Mouse (Mus musculus): ENCODE data around the gene Iqcj. TPM values are rescaled to one million over a fixed set of nuclear protein-coding genes. Genes with fewer than 3 reads are reported as not detected.
"Not testable (repeated sequence)": the region's sequence is repeated elsewhere in the genome, so short reads cannot be mapped to it uniquely, and the experiment has no call there.

Iqcj gene
- polyA plus RNA-seq, 1 experiment from 2014 or later: 0.13 TPM

- Histone ChIP-seq H3K4me1 (no peaks in the 10 kb centered on the region), H3K9ac (no peak overlapping the region), H3K36me3 (no peaks in the 10 kb centered on the region), H3K27ac (no peak overlapping the region), H3K4me3 (no peak overlapping the region), H3K4me2 (replicated peaks) (no peak overlapping the region), H3K9me3 (no peaks in the 10 kb centered on the region), H3K27me3 (no peaks in the 10 kb centered on the region)
- 75% methylated on average over 4 of the region's 4 CpGs for WGBS
- no peak for ATAC-seq (ENCODE audit: insufficient number of reproducible peaks, insufficient read depth, low FRiP score, low TSS enrichment)
Measured at GRCm38 (mm10) chr3:68096724-68097431, 204.9 kb downstream of the Iqcj start.

- ATAC-seq (ENCODE audit: insufficient number of reproducible peaks, insufficient read depth, low FRiP score, low TSS enrichment); H3K4me3 ChIP-seq; H3K36me3 ChIP-seq; H3K4me1 ChIP-seq; H3K27me3 ChIP-seq; H3K9ac ChIP-seq; H3K9me3 ChIP-seq; H3K27ac ChIP-seq; H3K4me2 ChIP-seq (replicated peaks): not testable (repeated sequence)
- WGBS: 89% methylated on average over 6 of the region's 6 CpGs
Measured at GRCm38 (mm10) chr3:68099561-68099960, 207.5 kb downstream of the Iqcj start.

DNA sequence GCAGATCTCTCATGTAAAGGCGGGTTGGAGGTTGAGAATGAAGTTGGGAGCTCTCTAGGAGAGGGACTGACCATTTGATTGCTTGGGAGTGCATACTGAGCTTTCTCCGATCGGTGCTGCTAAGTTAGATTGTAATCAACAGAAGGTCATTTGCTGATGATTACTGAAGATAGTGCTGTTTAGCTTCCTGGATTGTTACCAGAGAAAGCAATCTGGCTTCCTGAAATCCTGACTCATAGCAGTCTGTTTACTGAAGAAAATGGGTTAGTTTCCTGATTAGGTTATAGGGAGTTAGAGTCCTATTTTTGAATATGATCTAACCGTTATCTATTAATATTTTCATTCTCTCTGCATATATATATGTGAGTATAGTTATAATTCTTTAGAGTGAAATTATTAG lies 209.3 kb downstream of the Iqcj start:
- Histone ChIP-seq H3K27ac (no peak overlapping the region), H3K36me3 (no peaks in the 10 kb centered on the region), H3K9ac (no peak overlapping the region), H3K4me1 (no peaks in the 10 kb centered on the region), H3K4me3 (no peak overlapping the region), H3K4me2 (replicated peaks) (no peak overlapping the region), H3K27me3 (no peaks in the 10 kb centered on the region), H3K9me3 (no peaks in the 10 kb centered on the region)
- 70% methylated on average over 4 of the region's 4 CpGs for WGBS
- no peak for ATAC-seq (ENCODE audit: insufficient number of reproducible peaks, insufficient read depth, low FRiP score, low TSS enrichment)

DNA sequence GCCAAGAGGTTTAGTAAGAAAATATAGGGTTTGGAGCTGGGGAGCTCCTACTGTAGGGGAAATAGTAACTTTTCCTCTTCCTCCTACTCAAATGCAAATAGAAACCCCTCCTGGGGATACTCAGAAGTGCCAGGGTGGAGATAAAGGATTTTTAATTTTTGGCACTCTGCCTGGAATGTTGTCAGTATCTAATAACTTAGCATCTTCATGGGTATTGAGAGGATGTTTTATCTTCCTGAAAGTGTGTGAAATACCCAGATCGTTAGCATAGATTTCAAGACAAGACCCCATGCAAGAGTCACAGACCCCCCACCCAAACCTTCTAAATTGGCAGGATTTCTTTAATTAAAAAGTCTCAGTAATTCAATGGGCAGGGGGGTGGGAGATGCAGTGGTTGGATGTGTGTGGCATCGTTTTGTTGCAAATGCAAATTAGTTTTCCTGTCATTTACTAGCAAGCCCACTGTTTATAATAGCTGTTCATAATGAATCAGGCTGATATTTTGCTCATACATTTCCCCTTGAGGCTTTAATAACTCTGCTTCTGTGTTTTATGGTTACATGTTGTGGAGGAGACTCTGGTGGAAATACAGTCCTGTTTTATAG lies 213.2 kb downstream of the Iqcj start:
- no peak overlapping the region for H3K27ac ChIP-seq
- no peak overlapping the region for H3K4me3 ChIP-seq
- no peak overlapping the region for H3K9ac ChIP-seq
- H3K36me3 ChIP-seq: no peaks in the 10 kb centered on the region
- ATAC-seq (ENCODE audit: insufficient number of reproducible peaks, insufficient read depth, low FRiP score, low TSS enrichment): no peak
- 79% methylated on average over 2 of the region's 2 CpGs for WGBS
- H3K27me3 ChIP-seq: no peaks in the 10 kb centered on the region
- no peak overlapping the region for H3K4me2 ChIP-seq (replicated peaks)
- H3K9me3 ChIP-seq: no peaks in the 10 kb centered on the region
- H3K4me1 ChIP-seq: no peaks in the 10 kb centered on the region

Other genes with a start within 250 kb of the Iqcj start
- 0.13 and 0.15 TPM in 2 replicates for gene Iqschfp, start within 50 bp of the Iqcj start, polyA plus RNA-seq (2016; fragmentation: Nextera tagmentation; extraction: Ambion mirVana)
- 37.6 and 38.5 TPM in 2 replicates for gene Schip1, start 172.6 kb downstream of the Iqcj start, polyA plus RNA-seq (2016; fragmentation: Nextera tagmentation; extraction: Ambion mirVana)

All from embryonic facial prominence, embryonic 12.5 days (tissue).